Mouse (Mus musculus) thymus, adult 2 months (tissue): ENCODE results near the gene Sorbs2.

Experiments
- CTCF ChIP-seq: fragments of 200-500 bp; IDR thresholded peaks from 2 replicates; pipeline ENCODE4 v1.5.1; 2012; ENCODE audit warnings: mild to moderate bottlenecking, control low read depth, low read length, moderate library complexity, borderline replicate concordance; ENCODE audit not compliant: control insufficient read depth, poor library complexity, insufficient read depth; ENCODE audit errors: extremely low read depth
- POLR2A ChIP-seq: fragments of 200-500 bp; IDR thresholded peaks from 2 replicates; pipeline ENCODE4 v1.6.1; 2012; ENCODE audit warnings: mild to moderate bottlenecking, low read length, control low read depth, moderate library complexity; ENCODE audit not compliant: control insufficient read depth, poor library complexity, insufficient read depth; ENCODE audit errors: extremely low read depth

DNA sequence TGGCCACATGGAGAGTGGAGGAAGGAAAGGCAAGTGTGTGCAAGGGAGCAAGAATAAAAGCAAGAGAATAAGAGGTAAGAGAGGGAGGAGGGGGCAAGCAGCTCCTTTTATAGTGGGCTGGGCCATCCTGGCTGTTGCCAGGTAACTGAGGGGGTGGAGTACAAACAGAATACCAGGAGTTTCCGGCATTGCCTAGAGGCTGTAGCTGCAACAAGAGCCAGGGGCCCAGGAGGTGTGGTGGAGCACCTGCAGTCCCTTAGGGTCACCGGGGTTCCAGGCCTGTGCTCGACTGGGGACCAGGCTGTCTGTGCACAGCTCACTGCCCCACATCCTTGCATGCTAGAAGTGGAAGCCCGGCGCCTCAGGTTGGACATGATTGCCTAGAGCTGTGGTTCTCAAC lies 350.1 kb downstream of the Sorbs2 start:
- no peak for TF ChIP-seq CTCF
- TF ChIP-seq POLR2A = no peak
